Comparison of ENCODE assay signal across 28 mouse cellular contexts in the genomic region with DNA sequence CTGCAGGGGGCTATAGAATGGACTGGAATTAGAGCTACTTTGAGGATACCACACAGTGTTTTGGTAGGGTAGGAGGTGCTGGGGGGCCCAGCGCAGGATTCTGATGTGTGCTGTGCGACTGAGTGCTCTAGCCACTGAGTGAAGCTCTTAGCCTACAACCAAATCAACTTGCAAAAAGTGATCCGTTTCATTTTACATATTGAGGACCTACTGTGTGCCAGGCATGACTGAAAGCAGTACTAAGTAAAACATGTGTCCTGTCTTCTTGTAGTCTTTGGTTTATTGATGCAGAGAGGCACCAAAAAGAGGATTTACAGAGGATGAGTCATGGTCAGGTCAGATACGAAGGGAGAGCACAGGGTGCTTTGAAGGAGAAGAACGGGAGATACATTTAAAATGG. TPM values are rescaled to one million over a fixed set of nuclear protein-coding genes. Genes with fewer than 3 reads are reported as not detected.
A peak's percentile ranks its signal among the peaks of the same experiment; 100 is the strongest.
DNase-seq lines count a peak whose midpoint lies in the region; ATAC-seq and TF ChIP-seq lines count a peak whose summit lies in the region.
"Had no signal": no experiment of that assay in that cellular context is flagged by ENCODE, and none has a peak within 500 bp of the region (broad histone marks: within the 10 kb centered on the region; RNA-seq: fewer than 3 reads in every experiment).

No protein-coding gene starts in this region.

- H3K4me3 ChIP-seq in heart, embryonic 10.5 days: no peak overlapping the region
- no peak overlapping the region for H3K4me3 ChIP-seq in liver, embryonic 13.5 days (replicated peaks)
- no peak overlapping the region for H3K4me3 ChIP-seq in liver, postnatal 0 days (ENCODE audit: low read depth, low read length)
- no peak overlapping the region for H3K4me3 ChIP-seq in MEL (ENCODE audit: control insufficient read depth in 1 of 2, insufficient read depth in 1 of 2, low read depth in 2 of 2, low read length in 2 of 2)
- H3K4me3 ChIP-seq: embryonic facial prominence, embryonic 13.5 days; erythroblast, embryonic 14.5 days; gastrocnemius, adult 2 months; heart, embryonic 12.5 days; heart, embryonic 15.5 days; hindbrain, embryonic 12.5 days; hindbrain, embryonic 15.5 days had no signal

- no peak for DNase-seq in heart, embryonic 10.5 days (ENCODE audit: low spot score)
- DNase-seq in heart, postnatal 36 days: no peak
- no peak for DNase-seq in liver, embryonic 13.5 days
- DNase-seq in liver, postnatal 0 days: no peak
- DNase-seq in MEL (ENCODE audit: low read depth, low spot score): no peak
- DNase-seq: adrenal gland, postnatal 10 days; adrenal gland, postnatal 36 days; B cell, adult 2 months; cerebellum, adult 18-20 months; cerebellum, adult 9-10 months; cerebellum, postnatal 14 days; forebrain, postnatal 0 days; gastrocnemius, adult 2 months; gastrocnemius, postnatal 14 days; heart, adult 11 months; heart, postnatal 10 days; heart, postnatal 4 days; kidney, adult 18-20 months had no signal

- 0 out of 2 replicates have a peak overlapping the region, but pooled peaks have one; percentile 9 for H3K9ac ChIP-seq in liver, embryonic 13.5 days
- no peak overlapping the region for H3K9ac ChIP-seq in liver, postnatal 0 days (replicated peaks)
- H3K9ac ChIP-seq in MEL (ENCODE audit: control insufficient read depth, low read depth, low read length, poor library complexity, severe bottlenecking): no peak overlapping the region
- H3K9ac ChIP-seq: embryonic facial prominence, embryonic 13.5 days; forebrain, postnatal 0 days; heart, embryonic 12.5 days; heart, embryonic 15.5 days; hindbrain, embryonic 12.5 days; hindbrain, embryonic 15.5 days had no signal

- H3K36me3 ChIP-seq in heart, embryonic 10.5 days: no peaks in the 10 kb centered on the region
- peaks cover 12% of the 10 kb centered on the region; the same call in 1 of the 2 replicates for H3K36me3 ChIP-seq in liver, embryonic 13.5 days
- peaks cover 11% of the 10 kb centered on the region; the same call in 1 of the 2 replicates for H3K36me3 ChIP-seq in liver, postnatal 0 days (replicated peaks; ENCODE audit: insufficient read depth, low read length)
- peaks cover 0 to 2% of the 10 kb centered on the region in 2 experiments; a peak in 1 of 4 replicates for H3K36me3 ChIP-seq in MEL (ENCODE audit: control insufficient read depth in 1 of 2, insufficient read depth in 2 of 2, low read length in 2 of 2)
- H3K36me3 ChIP-seq: embryonic facial prominence, embryonic 13.5 days; heart, embryonic 12.5 days; heart, embryonic 15.5 days; hindbrain, embryonic 12.5 days; hindbrain, embryonic 15.5 days had no signal

- ATAC-seq in liver, embryonic 13.5 days (ENCODE audit: low read depth): no peak
- no peak for ATAC-seq in liver, postnatal 0 days
- no peak for ATAC-seq in inflammation-experienced regulatory T-cells, adult 6 months
- ATAC-seq: activated CD4-positive, CD25-positive, alpha-beta regulatory T cell, adult 4 months; forebrain, embryonic 14.5 days; forebrain, postnatal 0 days; intestine, embryonic 16.5 days had no signal

- peaks cover 60% of the 10 kb centered on the region for H3K4me1 ChIP-seq in heart, embryonic 10.5 days
- H3K4me1 ChIP-seq in liver, embryonic 13.5 days (replicated peaks): peaks cover 58% of the 10 kb centered on the region
- H3K4me1 ChIP-seq in liver, postnatal 0 days (ENCODE audit: insufficient read depth): peaks cover 14% of the 10 kb centered on the region; the same call in 1 of the 2 replicates
- peaks cover 0 to 9% of the 10 kb centered on the region in 2 experiments; a peak in 2 of 4 replicates for H3K4me1 ChIP-seq in MEL (ENCODE audit: control insufficient read depth in 1 of 2, insufficient read depth in 2 of 2, low read length in 2 of 2)
- H3K4me1 ChIP-seq: hindbrain, embryonic 15.5 days had no signal

- 77% methylated on average over 5 of the region's 5 CpGs for WGBS in heart, embryonic 10.5 days
- WGBS in liver, embryonic 13.5 days (ENCODE audit: insufficient replicate concordance): 76% methylated on average over 5 of the region's 5 CpGs
- 82% methylated on average over 5 of the region's 5 CpGs for WGBS in liver, postnatal 0 days (ENCODE audit: insufficient replicate concordance)

- TF ChIP-seq POLR2A in MEL (IDR thresholded peaks at IDR 0.05; ENCODE audit: control insufficient read depth in 1 of 2, insufficient read depth in 1 of 2, low read depth in 1 of 2, low read length in 2 of 2, poor library complexity in 1 of 2): no peak

- no peaks in the 10 kb centered on the region for H3K27me3 ChIP-seq in heart, embryonic 10.5 days (ENCODE audit: insufficient read depth, poor library complexity, severe bottlenecking)
- H3K27me3 ChIP-seq in liver, embryonic 13.5 days: no peaks in the 10 kb centered on the region
- H3K27me3 ChIP-seq in liver, postnatal 0 days (ENCODE audit: insufficient read depth, low read length): no peaks in the 10 kb centered on the region
- no peaks in the 10 kb centered on the region for H3K27me3 ChIP-seq in MEL (ENCODE audit: control insufficient read depth in 1 of 2, insufficient read depth in 2 of 2, low read length in 2 of 2)
- H3K27me3 ChIP-seq: embryonic facial prominence, embryonic 13.5 days; heart, embryonic 12.5 days; heart, embryonic 15.5 days; hindbrain, embryonic 12.5 days; hindbrain, embryonic 15.5 days had no signal

- H3K9me3 ChIP-seq in heart, embryonic 10.5 days: no peaks in the 10 kb centered on the region
- H3K9me3 ChIP-seq in liver, embryonic 13.5 days (replicated peaks): 0 out of 2 replicates have a peak, but pooled peaks cover 2% of the 10 kb centered on the region
- H3K9me3 ChIP-seq in liver, postnatal 0 days (ENCODE audit: low read length): no peaks in the 10 kb centered on the region
- H3K9me3 ChIP-seq in MEL (replicated peaks; ENCODE audit: insufficient read depth, low read length): no peaks in the 10 kb centered on the region
- H3K9me3 ChIP-seq: embryonic facial prominence, embryonic 13.5 days; heart, embryonic 12.5 days; heart, embryonic 15.5 days; hindbrain, embryonic 12.5 days; hindbrain, embryonic 15.5 days had no signal

- H3K79me2 ChIP-seq in MEL (ENCODE audit: control insufficient read depth, insufficient read depth, low read length, poor library complexity): no peaks in the 10 kb centered on the region

- intact Hi-C loops in heart, postnatal 36 days (cut with DNase I): no loop called here

- TF ChIP-seq EP300 in liver, postnatal 0 days (IDR thresholded peaks at IDR 0.05; ENCODE audit: low read depth): no peak
- no peak for TF ChIP-seq EP300 in MEL (IDR thresholded peaks at IDR 0.05; ENCODE audit: low read depth in 1 of 2, low read length in 2 of 2)

- H3K4me2 ChIP-seq in liver, embryonic 13.5 days: no peak overlapping the region
- no peak overlapping the region for H3K4me2 ChIP-seq in liver, postnatal 0 days (ENCODE audit: low read depth, low read length)
- H3K4me2 ChIP-seq: embryonic facial prominence, embryonic 13.5 days; heart, embryonic 12.5 days; heart, embryonic 15.5 days; hindbrain, embryonic 12.5 days; hindbrain, embryonic 15.5 days had no signal

- H3K27ac ChIP-seq in heart, embryonic 10.5 days: peak overlapping the region; percentile 60; the same call in 1 of the 2 replicates
- H3K27ac ChIP-seq in liver, embryonic 13.5 days: peak overlapping the region; percentile 70; the same call in 1 of the 2 replicates
- H3K27ac ChIP-seq in liver, postnatal 0 days (ENCODE audit: low read depth): no peak overlapping the region
- no peak overlapping the region for H3K27ac ChIP-seq in MEL (ENCODE audit: control insufficient read depth, low read depth, low read length)
- H3K27ac ChIP-seq: embryonic facial prominence, embryonic 13.5 days; gastrocnemius, adult 2 months; heart, embryonic 15.5 days; hindbrain, embryonic 12.5 days; hindbrain, embryonic 15.5 days had no signal

- no peak for TF ChIP-seq CTCF in liver, postnatal 0 days (IDR thresholded peaks at IDR 0.05; ENCODE audit: low read depth)
- no peak for TF ChIP-seq CTCF in MEL (IDR thresholded peaks at IDR 0.05 in 2 of 3, conservative IDR thresholded peaks at IDR 0.05 in 1 of 3; ENCODE audit: control insufficient read depth in 1 of 3, insufficient read depth in 1 of 3, low read depth in 2 of 3, low read length in 3 of 3, poor library complexity in 1 of 3, severe bottlenecking in 1 of 3)

- no peak for TF ChIP-seq RAD21 in MEL (IDR thresholded peaks at IDR 0.05; ENCODE audit: low read depth, low read length)

TF ChIP-seq in MEL, 35 proteins besides CTCF, POLR2A, EP300 and RAD21 (continues in another document):
- peak; percentile 92 for TF ChIP-seq ZKSCAN1 (IDR thresholded peaks at IDR 0.05; ENCODE audit: low read depth, low read length)

RNA-seq across cellular contexts. Expression of a gene that starts 9.2 kb away (rescaled TPM):
- polyA plus RNA-seq in heart, embryonic 10.5 days (2016; fragmentation: Nextera tagmentation; extraction: Ambion mirVana): 7.8 and 8.5 TPM in 2 replicates
- 1 to 10 TPM; 4.6 to 6.2 TPM for total RNA-seq in heart, postnatal 36 days (2021)
- 20.5 and 23.8 TPM in 2 replicates for polyA plus RNA-seq in liver, embryonic 13.5 days (2015; fragmentation: Nextera tagmentation; extraction: Ambion mirVana)
- 21.6 and 23.4 TPM in 2 replicates for polyA plus RNA-seq in liver, postnatal 0 days (2015; fragmentation: Nextera tagmentation; extraction: Ambion mirVana)
- total RNA-seq in MEL (2012; rRNA removed): 5.8 and 6.7 TPM in 2 replicates
- 1 to 10 TPM in 1 of 2 experiments, not detected in 1; 8.3 TPM for polyA plus RNA-seq in MEL (2012; ENCODE audit: insufficient read depth in 1 of 2, insufficient read length in 2 of 2, low read depth in 1 of 2, low replicate concordance in 2 of 2, missing spikeins in 1 of 2)
- 1 to 10 TPM in 2 of 3 experiments, under 1 TPM in 1; 0.44 to 8.2 (median 1.5) TPM for polyA plus RNA-seq in inflammation-experienced regulatory T-cells, adult 6 months (2017; shearing (Covaris generic))

RNA-seq across cellular contexts. Expression of a gene that starts 40.8 kb away (rescaled TPM):
- 174 TPM in 2 replicates for polyA plus RNA-seq in heart, embryonic 10.5 days (2016; fragmentation: Nextera tagmentation; extraction: Ambion mirVana)
- total RNA-seq in heart, postnatal 36 days (2021): 10 to 100 TPM; 65.6 to 69.9 TPM
- 196 and 222 TPM in 2 replicates for polyA plus RNA-seq in liver, embryonic 13.5 days (2015; fragmentation: Nextera tagmentation; extraction: Ambion mirVana)
- 122 and 133 TPM in 2 replicates for polyA plus RNA-seq in liver, postnatal 0 days (2015; fragmentation: Nextera tagmentation; extraction: Ambion mirVana)
- total RNA-seq in MEL (2012; rRNA removed): 103 and 121 TPM in 2 replicates
- 10 to 100 TPM in 1 of 2 experiments, not detected in 1; 88.1 TPM for polyA plus RNA-seq in MEL (2012; ENCODE audit: insufficient read depth in 1 of 2, insufficient read length in 2 of 2, low read depth in 1 of 2, low replicate concordance in 2 of 2, missing spikeins in 1 of 2)
- polyA plus RNA-seq in inflammation-experienced regulatory T-cells, adult 6 months (2017; shearing (Covaris generic)): 100 to 1,000 TPM; 150 to 233 (median 160) TPM

RNA-seq across cellular contexts. Expression of a gene that starts 40.8 kb away (rescaled TPM):
- 81.9 and 101 TPM in 2 replicates for polyA plus RNA-seq in heart, embryonic 10.5 days (2016; fragmentation: Nextera tagmentation; extraction: Ambion mirVana)
- 10 to 100 TPM; 27.7 to 29.8 TPM for total RNA-seq in heart, postnatal 36 days (2021)
- polyA plus RNA-seq in liver, embryonic 13.5 days (2015; fragmentation: Nextera tagmentation; extraction: Ambion mirVana): 79.7 and 94.6 TPM in 2 replicates
- polyA plus RNA-seq in liver, postnatal 0 days (2015; fragmentation: Nextera tagmentation; extraction: Ambion mirVana): 30.4 and 34.5 TPM in 2 replicates
- total RNA-seq in MEL (2012; rRNA removed): 83.9 and 88.2 TPM in 2 replicates
- polyA plus RNA-seq in MEL (2012; ENCODE audit: insufficient read depth in 1 of 2, insufficient read length in 2 of 2, low read depth in 1 of 2, low replicate concordance in 2 of 2, missing spikeins in 1 of 2): 100 to 1,000 TPM; 113 to 189 TPM
- 10 to 100 TPM; 85.3 to 96.7 (median 96.4) TPM for polyA plus RNA-seq in inflammation-experienced regulatory T-cells, adult 6 months (2017; shearing (Covaris generic))

Comparison
In these comparisons a context has a peak if more than half of its experiments do, and no peak if none do; other contexts are left out.
1. H3K27ac ChIP-seq: peak in heart, embryonic 10.5 days (single experiment) and liver, embryonic 13.5 days (single experiment); none in liver, postnatal 0 days (single experiment) and MEL (single experiment).